Mouse (Mus musculus) hindbrain, embryonic 14.5 days (tissue): ENCODE data around the gene Sptssa. TPM values are rescaled to one million over a fixed set of nuclear protein-coding genes. Genes with fewer than 3 reads are reported as not detected.

Source experiments
- ATAC-seq: fragments of 200-750 bp; cut with Nextera tagmentation; 2 replicates; pipeline ENCODE4 v1.8.0; 2017; ENCODE audit warnings: moderate number of reproducible peaks, mild to moderate bottlenecking, moderate TSS enrichment, moderate library complexity; ENCODE audit not compliant: low FRiP score
- DNase-seq: peaks from one replicate; pipeline ENCODE4 v3.0.0-alpha.2; 2015; ENCODE audit warnings: low spot score
- H3K27ac ChIP-seq: fragments of 300-500 bp; sonication (generic); 2 replicates; pipeline ENCODE4 v1.5.1; 2014; ENCODE audit warnings: mild to moderate bottlenecking, moderate library complexity
- H3K27me3 ChIP-seq: fragments of 300-500 bp; sonication (generic); 2 replicates; pipeline ENCODE4 v1.6.1; 2014; ENCODE audit warnings: mild to moderate bottlenecking, low read length, mixed read lengths; ENCODE audit not compliant: control insufficient read depth, insufficient read depth
- H3K36me3 ChIP-seq: fragments of 300-500 bp; sonication (generic); replicated peaks from 2 replicates; pipeline ENCODE4 v1.6.1; 2014; ENCODE audit not compliant: control insufficient read depth, insufficient read depth
- H3K4me1 ChIP-seq: fragments of 300-500 bp; sonication (generic); replicated peaks from 2 replicates; pipeline ENCODE4 v1.6.1; 2014; ENCODE audit warnings: antibody characterized with exemption, low read length, mixed read lengths; ENCODE audit not compliant: control insufficient read depth, insufficient read depth
- H3K4me2 ChIP-seq: fragments of 300-500 bp; sonication (generic); replicated peaks from 2 replicates; pipeline ENCODE4 v1.6.1; 2014; ENCODE audit warnings: mild to moderate bottlenecking, moderate library complexity
- H3K4me3 ChIP-seq: fragments of 300-500 bp; sonication (generic); replicated peaks from 2 replicates; pipeline ENCODE4 v1.5.1; 2014; ENCODE audit warnings: mild to moderate bottlenecking, low read length
- H3K9ac ChIP-seq: fragments of 300-500 bp; sonication (generic); 2 replicates; pipeline ENCODE4 v1.6.1; 2014
- H3K9me3 ChIP-seq: fragments of 300-500 bp; sonication (generic); 2 replicates; pipeline ENCODE4 v1.6.1; 2016; ENCODE audit warnings: low read length; ENCODE audit not compliant: control insufficient read depth
- WGBS: fragments of 180-500 bp; shearing (Covaris S2); extraction: QIAGEN DNeasy Blood & Tissue Kit; methylation state at CpG from one replicate; pipeline ENCODE4 v1.1.7; 2014; 5-methylcytosine and 5-hydroxymethylcytosine counted together
- polyA plus RNA-seq: library from polyadenylated mRNA; unstranded; fragments of >200 nt; fragmentation: Nextera tagmentation; extraction: Ambion mirVana; gene quantifications from 2 replicates; pipeline ENCODE4 v1.2.1, GENCODE M21; 2014

Sptssa gene
- polyA plus RNA-seq, 1 experiment from 2014 or later: 206 TPM

DNA sequence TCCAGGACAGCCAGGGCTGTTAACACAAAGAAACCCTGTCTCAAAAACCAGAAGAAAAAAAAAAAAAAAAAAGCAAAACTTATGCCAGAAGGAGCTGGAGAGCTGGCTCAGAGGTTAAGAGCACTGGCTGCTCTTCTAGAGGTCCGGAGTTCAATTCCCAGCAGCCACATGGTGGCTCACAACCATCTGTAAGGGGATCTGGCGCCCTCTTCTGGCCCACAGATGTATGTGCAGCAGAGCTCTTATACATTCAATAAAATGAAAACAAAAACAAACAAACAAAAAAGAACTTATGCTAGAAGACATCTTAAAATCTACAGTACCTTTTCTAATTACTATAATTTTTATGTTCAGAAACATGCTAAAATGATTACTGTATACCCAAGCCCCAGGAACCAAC lies 11.4 kb downstream of the Sptssa start:
- no peak for DNase-seq
- H3K9me3 ChIP-seq: no peaks in the 10 kb centered on the region; the same call in 1 of the 2 replicates
- H3K27me3 ChIP-seq: no peaks in the 10 kb centered on the region
- WGBS: 74% methylated on average over 2 of the region's 2 CpGs
- no peaks in the 10 kb centered on the region for H3K4me1 ChIP-seq
- H3K9ac ChIP-seq: no peak overlapping the region
- peaks cover 15% of the 10 kb centered on the region; the same call in 1 of the 2 replicates for H3K36me3 ChIP-seq
- no peak for ATAC-seq
- H3K4me2 ChIP-seq: no peak overlapping the region
- H3K27ac ChIP-seq: no peak overlapping the region
- no peak overlapping the region for H3K4me3 ChIP-seq

DNA sequence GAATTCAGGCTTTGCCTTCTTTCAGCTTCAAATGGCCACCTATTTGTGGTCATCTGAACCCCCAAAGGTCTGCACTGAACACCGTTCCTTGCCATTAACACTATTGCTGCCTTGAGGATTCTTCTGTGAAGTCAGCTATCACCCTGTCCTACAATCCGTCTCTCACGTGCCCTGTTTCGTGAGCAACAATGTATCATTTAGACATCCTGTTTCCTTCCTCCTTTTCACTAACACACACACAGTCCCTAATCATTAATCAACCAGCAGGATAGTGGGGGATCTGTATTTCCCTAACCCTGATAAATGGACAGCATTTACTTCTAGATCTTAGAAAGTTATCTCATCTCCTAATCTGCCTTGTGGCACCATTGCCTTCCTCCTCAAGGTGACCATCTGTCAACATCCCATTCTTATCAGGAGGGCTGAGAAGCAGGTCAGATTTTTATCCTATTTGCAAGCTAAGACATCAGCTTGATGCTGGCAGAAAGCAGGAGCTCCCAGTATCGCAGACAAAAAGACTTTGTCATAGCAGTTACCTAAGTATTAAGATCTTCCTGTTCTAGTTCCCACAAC lies 13.0 kb downstream of the Sptssa start:
- H3K27ac ChIP-seq: no peak overlapping the region
- H3K9me3 ChIP-seq: no peaks in the 10 kb centered on the region; the same call in 1 of the 2 replicates
- 76% methylated on average over 5 of the region's 5 CpGs for WGBS
- H3K27me3 ChIP-seq: no peaks in the 10 kb centered on the region
- no peak overlapping the region for H3K4me2 ChIP-seq
- no peak overlapping the region for H3K9ac ChIP-seq
- no peak for ATAC-seq
- DNase-seq: no peak
- no peaks in the 10 kb centered on the region for H3K4me1 ChIP-seq
- H3K4me3 ChIP-seq: no peak overlapping the region
- peaks cover 9% of the 10 kb centered on the region; the same call in 1 of the 2 replicates for H3K36me3 ChIP-seq

DNA sequence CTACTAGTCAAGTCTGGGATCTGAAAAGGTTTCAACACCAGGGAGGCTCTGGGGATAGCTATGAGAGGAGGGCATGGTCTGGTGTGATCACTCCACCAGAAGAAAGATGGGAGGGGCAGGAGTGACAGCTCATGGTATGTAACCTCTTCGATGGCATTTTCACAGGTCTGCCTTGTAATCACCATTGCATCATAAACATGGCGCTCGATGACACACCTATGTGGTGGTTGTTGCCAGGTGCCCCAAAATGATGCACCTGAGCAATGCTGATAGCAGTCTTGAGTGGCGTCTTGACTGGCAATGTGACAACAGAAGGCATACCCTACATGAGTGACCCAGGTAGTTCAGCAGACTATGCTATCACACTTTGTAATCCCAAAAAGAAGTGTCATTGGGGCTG lies 15.0 kb downstream of the Sptssa start:
- no peak overlapping the region for H3K4me2 ChIP-seq
- DNase-seq (no peak), ATAC-seq (no peak)
- H3K36me3 ChIP-seq: peaks cover 3% of the 10 kb centered on the region; the same call in 1 of the 2 replicates
- H3K27me3 ChIP-seq: no peaks in the 10 kb centered on the region
- no peak overlapping the region for H3K9ac ChIP-seq
- no peak overlapping the region for H3K27ac ChIP-seq
- 98% methylated on average over 4 of the region's 4 CpGs for WGBS
- H3K9me3 ChIP-seq: no peaks in the 10 kb centered on the region; the same call in 1 of the 2 replicates
- H3K4me3 ChIP-seq: no peak overlapping the region
- no peaks in the 10 kb centered on the region for H3K4me1 ChIP-seq

DNA sequence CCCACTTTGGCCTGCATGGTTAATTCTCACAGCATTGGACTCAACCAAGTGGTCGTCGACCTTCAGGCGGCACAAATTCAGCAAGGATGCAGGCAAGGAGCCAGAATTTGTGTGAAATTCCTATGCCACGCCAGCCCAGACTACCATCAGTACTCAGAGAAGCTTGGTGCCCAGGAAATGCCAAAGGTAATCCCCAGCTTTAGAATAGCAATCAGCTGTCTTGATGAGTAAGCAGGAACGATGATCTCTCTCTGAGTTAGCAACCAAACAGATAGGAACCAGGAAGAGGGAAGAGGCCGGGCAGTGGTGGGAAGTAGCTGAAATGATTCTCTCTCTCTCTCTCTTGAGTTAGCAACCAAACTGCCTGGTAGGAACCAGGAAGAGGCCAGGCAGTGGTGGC lies 16.1 kb downstream of the Sptssa start:
- H3K27ac ChIP-seq: no peak overlapping the region
- no peak overlapping the region for H3K9ac ChIP-seq
- H3K4me3 ChIP-seq: no peak overlapping the region
- no peaks in the 10 kb centered on the region; the same call in 1 of the 2 replicates for H3K9me3 ChIP-seq
- no peaks in the 10 kb centered on the region for H3K4me1 ChIP-seq
- no peaks in the 10 kb centered on the region for H3K36me3 ChIP-seq
- DNase-seq (no peak), ATAC-seq (no peak)
- no peak overlapping the region for H3K4me2 ChIP-seq
- 88% methylated on average over 6 of the region's 6 CpGs for WGBS
- no peaks in the 10 kb centered on the region for H3K27me3 ChIP-seq

DNA sequence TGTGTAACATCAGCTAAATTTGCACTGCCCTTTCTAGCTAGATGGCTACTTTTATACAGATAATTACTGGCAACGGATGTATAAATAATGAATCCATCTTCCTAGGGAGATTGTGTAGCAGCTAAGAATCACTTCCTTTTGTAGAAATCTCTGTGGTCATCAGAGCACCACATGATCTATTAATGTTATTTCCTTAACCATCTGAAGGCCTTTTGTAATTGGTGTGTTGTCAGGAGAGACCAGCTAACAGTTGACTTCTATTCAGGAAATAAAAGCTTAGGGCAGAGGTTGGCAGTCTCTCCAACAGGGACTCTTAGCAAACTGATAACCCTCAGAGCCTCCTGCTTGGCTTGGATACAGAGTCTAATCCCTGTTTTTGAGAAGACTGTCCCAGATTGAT lies 19.3 kb downstream of the Sptssa start:
- 88% methylated on average over 1 of the region's 1 CpGs for WGBS
- no peak overlapping the region for H3K4me2 ChIP-seq
- no peak overlapping the region for H3K9ac ChIP-seq
- ATAC-seq: no peak
- no peaks in the 10 kb centered on the region for H3K36me3 ChIP-seq
- H3K4me3 ChIP-seq: no peak overlapping the region
- no peak overlapping the region for H3K27ac ChIP-seq
- H3K27me3 ChIP-seq: no peaks in the 10 kb centered on the region
- DNase-seq: no peak
- no peaks in the 10 kb centered on the region for H3K9me3 ChIP-seq
- no peaks in the 10 kb centered on the region for H3K4me1 ChIP-seq

DNA sequence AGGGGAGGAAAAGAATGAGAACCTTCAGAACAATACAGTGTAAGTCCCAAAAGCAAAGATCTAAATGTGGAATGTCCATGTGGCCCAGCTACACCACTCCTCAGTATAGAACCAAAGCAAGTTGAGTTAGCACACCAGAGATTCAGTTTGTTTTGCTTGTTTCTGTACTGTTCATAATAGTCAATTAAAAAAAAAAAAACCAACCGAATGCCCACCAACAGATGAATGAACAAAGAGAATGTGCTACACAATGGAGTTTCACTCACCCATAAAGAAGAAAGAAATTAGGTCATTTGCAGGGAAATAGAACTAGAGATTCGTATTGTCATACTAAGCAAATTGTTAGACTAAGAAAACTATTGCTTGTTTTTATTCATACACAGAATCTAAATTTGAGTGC lies 24.2 kb downstream of the Sptssa start:
- Histone ChIP-seq H3K4me1 (no peaks in the 10 kb centered on the region), H3K27me3 (no peaks in the 10 kb centered on the region), H3K4me3 (no peak overlapping the region), H3K4me2 (no peak overlapping the region), H3K36me3 (no peaks in the 10 kb centered on the region), H3K9ac (no peak overlapping the region), H3K27ac (no peak overlapping the region), H3K9me3 (no peaks in the 10 kb centered on the region)
- ATAC-seq: no peak
- no peak for DNase-seq
- 59% methylated on average over 2 of the region's 2 CpGs for WGBS

DNA sequence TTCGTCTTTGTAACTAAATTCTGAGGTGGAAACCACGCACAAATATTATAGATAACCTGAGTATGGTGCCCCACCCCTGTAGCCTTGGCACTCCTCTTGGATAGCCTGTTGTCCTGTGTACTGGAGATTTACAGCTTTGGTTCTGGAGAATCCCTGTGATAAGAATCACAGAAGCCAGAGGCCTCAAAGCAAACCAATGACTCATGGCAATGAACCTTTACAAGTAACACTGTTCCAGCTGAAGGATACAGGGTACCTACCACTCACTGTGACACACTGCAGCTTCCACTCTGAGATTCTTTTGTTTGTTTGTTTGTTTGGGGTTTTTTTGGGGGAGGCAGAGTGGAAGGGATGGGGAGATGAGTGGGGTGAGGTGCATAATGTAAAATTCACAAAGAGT lies 34.4 kb downstream of the Sptssa start:
- no peak for DNase-seq
- WGBS: 89% methylated on average over 2 of the region's 2 CpGs

DNA sequence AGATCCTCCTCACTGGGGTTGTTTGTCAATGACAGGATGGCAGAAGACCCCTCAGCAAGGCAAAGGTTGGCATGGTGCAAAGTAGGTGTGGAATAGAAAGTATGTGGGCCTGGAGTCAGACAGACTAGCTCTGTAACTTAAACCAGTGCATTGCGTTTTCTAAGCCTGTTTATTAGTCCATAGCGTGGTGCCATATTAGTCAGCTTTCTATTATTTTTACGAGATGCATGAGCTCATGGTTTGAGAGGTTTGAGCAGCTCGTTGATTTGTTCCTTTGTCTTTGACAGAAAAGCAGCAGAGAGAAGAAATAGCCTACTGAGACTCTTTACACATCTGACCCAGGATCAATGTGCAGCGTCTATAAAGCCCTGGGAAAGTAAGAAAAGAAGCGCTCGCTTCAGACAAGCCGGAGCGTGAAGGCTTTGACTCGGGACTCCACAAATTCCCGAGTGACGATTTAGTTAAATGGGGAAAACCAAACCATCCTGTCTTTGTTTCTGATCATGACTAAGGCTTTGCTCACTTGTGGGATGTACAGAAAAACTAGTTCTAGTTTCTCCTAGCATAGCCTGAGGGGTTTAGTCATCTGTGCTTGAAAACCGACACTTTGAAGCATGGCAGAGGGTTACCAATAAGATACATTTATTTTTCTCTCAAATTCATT lies 36.2 kb downstream of the Sptssa start:
- H3K27ac ChIP-seq: no peak overlapping the region
- WGBS: 68% methylated on average over 13 of the region's 13 CpGs
- H3K27me3 ChIP-seq: no peaks in the 10 kb centered on the region
- ATAC-seq (no peak), DNase-seq (no peak)
- no peaks in the 10 kb centered on the region for H3K4me1 ChIP-seq
- H3K36me3 ChIP-seq: no peaks in the 10 kb centered on the region
- H3K9ac ChIP-seq: no peak overlapping the region
- no peak overlapping the region for H3K4me2 ChIP-seq
- no peak overlapping the region for H3K4me3 ChIP-seq
- H3K9me3 ChIP-seq: no peaks in the 10 kb centered on the region

More for the DNA sequence above, 34.4 kb downstream of the Sptssa start:
- no peaks in the 10 kb centered on the region for H3K4me1 ChIP-seq
- H3K27ac ChIP-seq: no peak overlapping the region
- H3K4me2 ChIP-seq: no peak overlapping the region
- H3K36me3 ChIP-seq: no peaks in the 10 kb centered on the region
- no peaks in the 10 kb centered on the region for H3K27me3 ChIP-seq
- ATAC-seq: no peak
- no peak overlapping the region for H3K4me3 ChIP-seq
- no peak overlapping the region for H3K9ac ChIP-seq
- no peaks in the 10 kb centered on the region for H3K9me3 ChIP-seq

DNA sequence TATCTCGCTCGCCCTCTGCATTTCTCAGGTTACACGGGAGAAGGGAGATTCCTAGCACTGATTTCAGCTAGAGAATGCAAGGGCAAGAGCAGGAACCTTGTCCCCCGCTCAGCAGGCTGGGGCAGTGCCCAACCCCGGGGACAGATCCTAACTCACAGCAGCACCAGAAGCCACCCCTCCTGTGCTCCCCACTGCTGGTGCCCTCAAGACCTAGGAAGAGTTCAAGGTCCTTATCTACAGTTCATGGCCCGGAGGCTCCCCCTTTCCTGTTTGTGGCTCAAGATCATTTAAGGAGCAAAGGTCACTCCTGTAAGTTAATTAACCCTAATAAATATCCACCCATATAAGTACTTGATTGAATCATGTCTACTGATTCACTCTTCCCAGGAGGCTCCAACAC lies 47.4 kb downstream of the Sptssa start:
- Histone ChIP-seq H3K4me1 (no peaks in the 10 kb centered on the region), H3K36me3 (no peaks in the 10 kb centered on the region), H3K9ac (no peak overlapping the region), H3K4me3 (no peak overlapping the region), H3K27me3 (no peaks in the 10 kb centered on the region), H3K9me3 (no peaks in the 10 kb centered on the region), H3K27ac (no peak overlapping the region), H3K4me2 (no peak overlapping the region)
- DNase-seq: no peak
- ATAC-seq: no peak
- 84% methylated on average over 6 of the region's 6 CpGs for WGBS
